Mouse (Mus musculus) spleen, adult 2 months (tissue): Measurements from ENCODE around the gene Slc4a7. TPM values are rescaled to one million over a fixed set of nuclear protein-coding genes. Genes with fewer than 3 reads are reported as not detected.
"Not testable (repeated sequence)": the region's sequence is repeated elsewhere in the genome, so short reads cannot be mapped to it uniquely, and the experiment has no call there.

Experiments
- DNase-seq, 2 experiments: peaks; one replicate each; pipeline versions ENCODE4 v3.0.0 to v3.0.0-alpha.2; 2012 to 2021; ENCODE audit warnings: low spot score in 2 of 2, low read depth in 1 of 2
- H3K27ac ChIP-seq: fragments of 200-500 bp; 2 replicates; pipeline ENCODE4 v1.5.1; 2012; ENCODE audit warnings: low read length, inconsistent platforms; ENCODE audit not compliant: insufficient read depth
- H3K27me3 ChIP-seq: fragments of 200-500 bp; 2 replicates; pipeline ENCODE4 v1.6.1; 2012; ENCODE audit warnings: mild to moderate bottlenecking, moderate library complexity, low read length, inconsistent platforms; ENCODE audit not compliant: control insufficient read depth, insufficient read depth
- H3K36me3 ChIP-seq: fragments of 200-500 bp; 2 replicates; pipeline ENCODE4 v1.6.1; 2012; ENCODE audit warnings: mild to moderate bottlenecking, low read length, inconsistent platforms; ENCODE audit not compliant: control insufficient read depth, insufficient read depth
- H3K4me1 ChIP-seq: fragments of 200-500 bp; 2 replicates; pipeline ENCODE4 v1.6.1; 2011; ENCODE audit warnings: inconsistent platforms; ENCODE audit not compliant: control insufficient read depth, insufficient read depth, insufficient read length
- H3K4me3 ChIP-seq: fragments of 200-500 bp; 2 replicates; pipeline ENCODE4 v1.5.1; 2011; ENCODE audit warnings: mild to moderate bottlenecking, inconsistent platforms; ENCODE audit not compliant: insufficient read depth, insufficient read length; ENCODE audit errors: extremely low read depth
- CTCF ChIP-seq: fragments of 200-500 bp; IDR thresholded peaks from 2 replicates; pipeline ENCODE4 v1.5.1; 2011; ENCODE audit warnings: mild to moderate bottlenecking, inconsistent platforms; ENCODE audit not compliant: insufficient read depth, insufficient read length, insufficient replicate concordance; ENCODE audit errors: extremely low read depth
- POLR2A ChIP-seq: fragments of 200-500 bp; IDR thresholded peaks from 2 replicates; pipeline ENCODE4 v1.6.1; 2011; ENCODE audit warnings: low read depth, low read length, inconsistent platforms
- WGBS: fragments of 180-500 bp; shearing (Covaris S2); methylation state at CpG from one replicate; pipeline ENCODE4 v1.1.7; 2018; 5-methylcytosine and 5-hydroxymethylcytosine counted together
- polyA plus RNA-seq: library from polyadenylated mRNA; depleted of rRNA; stranded (reverse); fragments of >200 nt; gene quantifications from 2 replicates; pipeline ENCODE4 v1.2.3, GENCODE M21; 2012

The Slc4a7 gene
- polyA plus RNA-seq, 1 experiment, result 5.4 TPM

- no peaks in the 10 kb centered on the region for H3K27me3 ChIP-seq
- DNase-seq, result no peak
- 96% methylated on average over 4 of the region's 4 CpGs for WGBS
- H3K27ac ChIP-seq, result no peak overlapping the region
- H3K4me3 ChIP-seq, result no peak overlapping the region
- no peaks in the 10 kb centered on the region for H3K4me1 ChIP-seq
- peaks cover 10% of the 10 kb centered on the region for H3K36me3 ChIP-seq
- TF ChIP-seq POLR2A (no peak), CTCF (no peak)
Observed at GRCm38 (mm10) chr14:14789840-14790470, 87.9 kb downstream of the Slc4a7 start.

- Histone ChIP-seq H3K36me3 (peaks cover 3% of the 10 kb centered on the region; the same call in 1 of the 2 replicates), H3K27ac (no peak overlapping the region), H3K4me3 (no peak overlapping the region), H3K4me1 (peaks cover 4% of the 10 kb centered on the region; the same call in 1 of the 2 replicates), H3K27me3 (no peaks in the 10 kb centered on the region)
- DNase-seq, result no peak
- TF ChIP-seq POLR2A (no peak), CTCF (no peak)
- 46% methylated on average over 5 of the region's 5 CpGs for WGBS
Observed at GRCm38 (mm10) chr14:14799861-14800260, 97.8 kb downstream of the Slc4a7 start.

DNA sequence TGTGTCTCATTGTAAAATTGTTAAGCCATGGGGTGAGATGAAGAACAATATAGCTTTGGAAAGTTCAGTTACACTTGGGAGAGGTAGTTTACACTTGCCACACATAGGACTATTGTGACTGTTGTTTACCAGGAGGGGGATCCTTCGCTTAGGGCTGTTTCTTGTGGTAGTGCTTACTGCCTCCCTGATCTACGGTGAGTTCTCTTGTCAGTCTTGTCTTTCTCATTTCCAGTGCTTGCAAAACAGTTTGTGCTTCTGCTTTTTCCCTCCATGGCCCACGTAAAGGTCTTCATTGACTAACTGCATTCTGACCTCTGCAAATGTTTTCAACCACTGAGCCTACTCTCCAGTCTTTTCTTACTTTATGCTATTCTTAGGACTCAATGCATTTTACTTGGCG, 98.3 kb downstream of the Slc4a7 start:
- Histone ChIP-seq H3K36me3 (peaks cover 2% of the 10 kb centered on the region; the same call in 1 of the 2 replicates), H3K27ac (no peak overlapping the region), H3K4me1 (peaks cover 4% of the 10 kb centered on the region; the same call in 1 of the 2 replicates), H3K27me3 (no peaks in the 10 kb centered on the region), H3K4me3 (no peak overlapping the region)
- WGBS, result 56% methylated on average over 4 of the region's 4 CpGs
- no peak for DNase-seq
- TF ChIP-seq POLR2A (no peak), CTCF (no peak)

DNA sequence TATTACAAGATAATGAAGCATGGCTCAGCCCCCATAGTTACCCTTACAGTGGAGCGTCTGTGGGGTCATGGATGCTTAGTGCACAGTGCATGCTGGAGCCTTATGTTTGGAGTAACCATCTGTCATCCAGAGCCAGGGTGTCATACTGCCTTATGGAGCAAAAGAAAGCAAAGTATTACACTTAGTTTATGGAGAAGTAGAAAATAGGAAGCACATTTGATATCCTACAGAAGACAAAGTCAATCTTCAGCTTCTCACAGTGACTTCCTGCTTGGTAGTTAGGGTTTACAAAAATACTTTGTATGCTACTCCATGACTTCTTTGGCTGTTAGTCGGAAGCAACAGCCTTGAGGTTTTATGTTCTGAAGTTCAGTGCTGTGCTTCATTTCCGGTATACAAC, 98.7 kb downstream of the Slc4a7 start:
- TF ChIP-seq CTCF (no peak), POLR2A (no peak)

GRCm38 (mm10) chr14:14803115-14803514, 101.0 kb downstream of the Slc4a7 start, which contains the start of gene Nek10:
Gene Nek10 (plus strand): TSS chr14:14803415.
- H3K4me3 ChIP-seq, DNase-seq, H3K4me1 ChIP-seq, H3K27ac ChIP-seq, H3K36me3 ChIP-seq, H3K27me3 ChIP-seq: not testable (repeated sequence)
- WGBS, result 92% methylated on average over 2 of the region's 2 CpGs

More for the DNA sequence above, 98.7 kb downstream of the Slc4a7 start:
- peak overlapping the region; percentile 40; the same call in 1 of the 2 replicates for H3K27ac ChIP-seq
- peaks cover 2% of the 10 kb centered on the region; the same call in 1 of the 2 replicates for H3K36me3 ChIP-seq
- H3K4me1 ChIP-seq, result peaks cover 4% of the 10 kb centered on the region; the same call in 1 of the 2 replicates
- 62% methylated on average over 3 of the region's 3 CpGs for WGBS
- no peak for DNase-seq
- no peaks in the 10 kb centered on the region for H3K27me3 ChIP-seq
- no peak overlapping the region for H3K4me3 ChIP-seq

- Histone ChIP-seq H3K36me3 (no peaks in the 10 kb centered on the region), H3K4me3 (no peak overlapping the region), H3K27ac (no peak overlapping the region), H3K27me3 (no peaks in the 10 kb centered on the region), H3K4me1 (peaks cover 4% of the 10 kb centered on the region; the same call in 1 of the 2 replicates)
- DNase-seq, result no peak
- TF ChIP-seq POLR2A, result no peak
- no peak for TF ChIP-seq CTCF
- WGBS, result 57% methylated on average over 10 of the region's 10 CpGs
Observed at GRCm38 (mm10) chr14:14803921-14804517, 101.9 kb downstream of the Slc4a7 start.
